Mouse (Mus musculus): ENCODE data around the gene Dgke.

- TF ChIP-seq POLR2A (IDR thresholded peaks at IDR 0.05; ENCODE audit: borderline replicate concordance, extremely low read depth, insufficient read depth, insufficient read length, poor library complexity, severe bottlenecking) (no peak), CTCF (IDR thresholded peaks at IDR 0.05; ENCODE audit: borderline replicate concordance, extremely low read depth, insufficient read depth, insufficient read length) (no peak)
Observed at GRCm38 (mm10) chr11:89000527-89000819, 66.2 kb downstream of the Dgke start.
